Mouse (Mus musculus) inflammation-experienced regulatory T-cells, adult 6 months (primary cell): ENCODE data around the gene Gpr132. TPM values are rescaled to one million over a fixed set of nuclear protein-coding genes. Genes with fewer than 3 reads are reported as not detected.

Source experiments
- ATAC-seq: one replicate; pipeline ENCODE4 v1.8.0; 2017
- polyA plus RNA-seq, 3 experiments: library from polyadenylated mRNA; unstranded; fragments of 100-300 nt; shearing (Covaris generic); gene quantifications; one replicate each; pipeline ENCODE4 v1.2.1; 2017

Gene Gpr132
- 10 to 100 TPM; 71.4 to 79.0 (median 77.8) TPM for polyA plus RNA-seq

- peak; percentile 84 for ATAC-seq
Measured at GRCm38 (mm10) chr12:112868178-112869087, at the start of gene Gpr132. Gene Gpr132 (minus strand): TSS chr12:112868228.

- ATAC-seq, result no peak
Measured at GRCm38 (mm10) chr12:112917486-112917885, 49.5 kb upstream of the Gpr132 start.

DNA sequence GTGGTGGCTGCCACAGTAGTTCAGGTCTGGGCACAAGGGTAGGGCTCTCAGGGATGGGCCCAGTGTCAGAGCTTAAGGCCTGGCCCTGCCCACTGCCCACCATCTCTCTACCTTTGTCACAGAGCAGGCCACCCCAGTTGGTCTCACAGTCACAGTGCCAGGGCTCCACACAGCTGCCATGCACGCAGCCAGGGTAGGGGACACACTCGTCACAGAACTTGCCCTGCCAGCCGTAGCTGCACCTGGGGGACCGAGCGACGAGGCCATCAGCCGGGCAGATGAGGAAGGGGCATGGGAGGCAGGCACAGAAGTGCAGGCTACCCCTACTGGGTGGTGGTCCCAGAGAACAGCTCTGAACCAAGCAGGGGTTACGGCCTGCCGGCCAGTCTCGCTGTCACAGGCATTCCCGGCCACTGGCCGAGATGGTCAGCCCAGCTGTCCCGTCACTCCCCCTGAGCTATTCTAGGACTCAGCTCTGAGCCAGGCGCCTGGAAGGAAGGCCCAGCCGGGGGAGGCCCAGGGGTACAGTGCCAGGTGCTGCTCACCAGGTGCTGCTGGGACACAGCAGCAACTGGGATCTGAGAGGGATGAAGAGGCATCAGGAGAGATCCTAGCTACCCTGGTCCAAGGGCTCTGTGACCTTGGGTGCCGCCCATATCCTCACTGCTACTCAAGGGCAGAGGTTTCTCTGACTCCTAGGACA lies 48.8 kb upstream of the Gpr132 start:
- no peak for ATAC-seq

GRCm38 (mm10) chr12:112915587-112915986 lies 47.6 kb upstream of the Gpr132 start:
- no peak for ATAC-seq

GRCm38 (mm10) chr12:112914527-112914926 lies 46.5 kb upstream of the Gpr132 start:
- no peak for ATAC-seq

DNA sequence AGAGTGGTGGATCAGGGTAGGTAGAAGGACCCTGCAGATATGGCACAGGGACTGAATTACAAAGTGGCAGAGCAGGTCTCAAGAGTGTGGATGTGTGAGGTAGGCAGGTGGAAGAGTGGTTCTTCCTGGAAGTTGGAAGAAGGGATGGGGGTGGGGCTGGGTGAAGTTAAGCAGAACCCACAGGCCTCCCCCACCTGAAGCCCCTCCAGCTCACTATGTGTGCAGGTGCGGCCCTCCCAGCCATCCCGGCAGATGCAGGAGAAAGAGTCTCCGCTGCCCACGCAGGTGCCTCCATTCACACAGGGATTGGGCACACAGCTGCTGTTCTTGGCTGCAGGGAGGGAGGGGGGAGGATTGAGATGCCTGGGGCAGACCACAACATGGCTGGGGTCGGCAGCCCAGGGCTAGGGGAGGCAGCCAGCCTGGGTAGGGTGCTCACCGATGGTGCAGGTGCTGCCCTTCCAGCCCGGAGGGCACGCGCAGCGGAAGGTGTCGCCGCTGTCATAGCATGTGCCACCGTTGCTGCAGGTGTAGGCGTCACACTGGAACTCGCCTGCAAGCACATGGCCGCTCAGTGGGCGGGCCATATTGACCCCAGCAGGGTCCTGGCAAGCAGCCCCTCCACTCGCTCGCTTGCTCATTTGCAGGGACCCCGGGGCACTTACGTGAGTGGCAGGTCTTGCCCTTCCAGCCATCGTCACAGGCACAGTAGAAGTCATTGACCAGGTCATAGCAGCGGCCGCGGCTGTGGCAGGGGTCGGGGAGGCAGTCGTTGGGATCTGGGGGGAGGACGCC lies 45.1 kb upstream of the Gpr132 start:
- ATAC-seq, result no peak

DNA sequence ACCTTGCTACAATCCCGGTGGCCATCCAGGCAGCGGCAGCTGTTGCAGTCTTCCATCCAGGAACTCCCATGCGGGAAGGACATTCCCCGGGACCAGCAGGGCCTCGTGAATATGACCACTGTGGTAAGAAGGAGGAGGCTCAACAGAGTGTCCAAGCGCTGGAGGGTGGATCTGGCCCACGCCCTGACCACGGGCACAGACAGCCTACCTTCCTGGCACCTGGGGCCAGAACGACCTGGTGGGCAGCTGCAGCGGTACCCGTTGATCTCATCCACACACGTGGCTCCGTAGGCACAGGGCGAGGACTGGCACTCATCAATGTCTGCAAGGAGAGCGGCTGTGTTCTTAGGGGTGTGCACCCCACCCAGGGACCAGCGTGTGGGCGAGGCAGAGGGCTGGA lies 43.7 kb upstream of the Gpr132 start:
- ATAC-seq, result no peak

- ATAC-seq, result no peak
Measured at GRCm38 (mm10) chr12:112908991-112909390, 41.0 kb upstream of the Gpr132 start.

DNA sequence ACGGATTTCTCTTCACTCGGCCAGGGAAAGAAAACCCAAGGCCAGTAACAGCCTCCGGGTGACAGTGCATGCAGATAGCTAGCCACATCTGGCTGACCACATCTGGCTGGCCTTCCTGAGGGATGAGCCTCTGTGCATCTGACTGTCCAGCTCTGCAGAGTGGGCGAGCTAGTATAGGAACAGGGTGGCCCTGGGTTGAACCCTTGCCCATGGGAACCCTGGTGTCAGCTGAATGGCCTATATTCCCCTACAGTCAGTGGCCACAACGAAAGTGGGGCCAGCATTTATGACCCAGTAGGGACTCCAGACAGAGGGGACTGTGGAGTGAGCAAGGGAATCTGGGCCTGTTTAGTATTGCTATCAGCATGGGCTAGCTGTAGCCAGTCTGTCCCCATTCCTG lies 37.0 kb upstream of the Gpr132 start:
- ATAC-seq, result no peak

DNA sequence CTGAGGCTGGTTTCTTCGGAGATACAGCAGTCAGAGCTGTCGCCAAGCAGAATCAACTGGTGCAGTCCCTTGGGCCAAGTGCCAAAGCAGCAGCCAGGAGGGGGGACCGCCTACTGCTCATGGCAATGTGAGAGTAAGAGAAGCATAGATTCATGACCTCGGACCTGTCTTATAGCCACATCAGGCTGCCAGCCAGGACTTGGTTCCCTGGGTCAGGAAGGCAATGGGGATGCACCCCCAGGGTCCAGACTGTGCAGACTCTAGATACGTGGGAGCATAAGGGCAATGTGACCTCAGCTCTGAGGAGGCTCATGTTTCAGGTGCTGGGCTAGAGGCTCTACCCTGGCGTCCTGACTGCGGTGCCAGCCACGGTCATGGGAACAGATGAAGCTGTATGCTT lies 35.9 kb upstream of the Gpr132 start:
- no peak for ATAC-seq

- ATAC-seq, result no peak
Measured at GRCm38 (mm10) chr12:112900641-112901040, 32.6 kb upstream of the Gpr132 start.

GRCm38 (mm10) chr12:112898960-112899359 lies 30.9 kb upstream of the Gpr132 start:
- ATAC-seq, result no peak

GRCm38 (mm10) chr12:112898351-112898750 lies 30.3 kb upstream of the Gpr132 start:
- ATAC-seq, result no peak

GRCm38 (mm10) chr12:112897522-112898212 lies 29.6 kb upstream of the Gpr132 start:
- no peak for ATAC-seq

DNA sequence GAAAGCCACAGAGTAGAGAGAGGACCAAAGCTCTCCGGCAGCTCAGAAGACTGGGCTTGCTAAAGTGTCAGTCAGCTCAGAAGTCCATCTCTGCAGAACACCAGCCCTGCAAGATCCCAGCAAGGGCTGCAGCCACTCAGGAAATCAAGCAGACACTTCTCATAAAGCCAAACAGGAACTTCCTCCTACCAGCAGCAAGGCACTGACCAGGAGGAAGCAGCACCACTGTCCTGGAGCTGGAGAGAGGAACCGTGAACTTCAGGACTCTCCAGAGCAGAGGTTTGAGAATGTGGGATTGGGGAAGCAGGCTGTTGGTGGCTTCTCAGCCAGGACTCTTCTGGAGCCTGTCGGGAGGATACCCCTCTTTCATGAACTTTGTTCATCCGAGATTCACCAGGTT lies 26.9 kb upstream of the Gpr132 start:
- no peak for ATAC-seq

DNA sequence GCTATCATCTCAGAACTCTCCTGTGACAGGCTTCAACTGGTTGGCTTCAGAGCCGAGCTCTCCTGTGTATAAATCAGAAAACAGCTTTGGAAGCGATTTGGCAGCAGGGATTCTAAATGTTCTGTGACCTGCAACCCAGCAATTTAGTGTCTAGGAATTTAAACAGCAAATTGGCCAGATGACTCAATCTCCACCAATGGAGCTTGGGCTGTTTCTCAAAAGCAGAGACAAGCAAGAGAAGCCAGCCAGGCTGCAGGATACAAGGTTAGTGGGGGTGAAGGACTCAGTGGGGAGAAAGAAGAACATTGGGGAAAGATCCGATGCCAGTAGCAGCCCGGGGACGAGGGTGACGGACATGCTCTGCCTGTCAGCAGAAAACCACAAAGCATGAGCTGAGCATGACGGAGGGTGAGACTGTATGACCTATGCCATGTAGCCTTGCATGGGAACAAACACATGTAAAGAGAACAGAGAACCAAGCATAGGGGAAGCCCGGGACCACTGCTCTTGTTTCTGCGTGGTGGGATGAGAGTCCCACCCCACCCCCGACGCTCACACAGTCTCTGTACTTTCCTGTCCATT lies 26.4 kb upstream of the Gpr132 start:
- ATAC-seq, result no peak

- ATAC-seq, result no peak
Measured at GRCm38 (mm10) chr12:112885465-112885864, 17.4 kb upstream of the Gpr132 start.

- ATAC-seq, result no peak
Measured at GRCm38 (mm10) chr12:112881301-112881815, 13.3 kb upstream of the Gpr132 start.

GRCm38 (mm10) chr12:112880661-112881060 lies 12.6 kb upstream of the Gpr132 start:
- no peak for ATAC-seq

GRCm38 (mm10) chr12:112879731-112880130 lies 11.7 kb upstream of the Gpr132 start:
- peak; percentile 37 for ATAC-seq

GRCm38 (mm10) chr12:112877607-112878020 lies 9.6 kb upstream of the Gpr132 start:
- ATAC-seq, result no peak
